ENCODE assay signal across 7 mouse cellular contexts in genomic region chr9:106369801-106370485, GRCm38 (mm10). TPM values are rescaled to one million over a fixed set of nuclear protein-coding genes. Genes with fewer than 3 reads are reported as not detected.
DNase-seq lines count a peak whose midpoint lies in the region; ATAC-seq and TF ChIP-seq lines count a peak whose summit lies in the region.

No protein-coding gene starts in this region.

- no peak for ATAC-seq in heart, embryonic 16.5 days (replicated peaks; ENCODE audit: extremely low read depth, insufficient read depth, low FRiP score)
- no peak for ATAC-seq in limb, embryonic 11.5 days (ENCODE audit: insufficient number of reproducible peaks, low FRiP score, low TSS enrichment, low read depth)
- no peak for ATAC-seq in neural tube, embryonic 11.5 days (ENCODE audit: insufficient read depth, low FRiP score, low TSS enrichment)
- ATAC-seq in megakaryocyte progenitor cell, adult 5-6 weeks (replicated peaks; ENCODE audit: poor library complexity), result no peak

- no peaks in the 10 kb centered on the region for H3K9me3 ChIP-seq in heart, embryonic 16.5 days (replicated peaks; ENCODE audit: control insufficient read depth, low read length)
- H3K9me3 ChIP-seq in limb, embryonic 11.5 days (ENCODE audit: control insufficient read depth, low read length), result no peaks in the 10 kb centered on the region
- no peaks in the 10 kb centered on the region for H3K9me3 ChIP-seq in neural tube, embryonic 11.5 days (ENCODE audit: control insufficient read depth, low read length)

- 19% methylated on average over 11 of the region's 11 CpGs for WGBS in thymus, adult 2 months
- 6% methylated on average over 11 of the region's 11 CpGs for WGBS in heart, embryonic 16.5 days
- WGBS in limb, embryonic 11.5 days, result 7% methylated on average over 11 of the region's 11 CpGs
- 7% methylated on average over 11 of the region's 11 CpGs for WGBS in neural tube, embryonic 11.5 days

- peaks cover 50% of the 10 kb centered on the region for H3K4me1 ChIP-seq in thymus, adult 2 months (replicated peaks; ENCODE audit: control insufficient read depth, insufficient read depth, low read length)
- peaks cover 32% of the 10 kb centered on the region for H3K4me1 ChIP-seq in heart, embryonic 16.5 days (ENCODE audit: control insufficient read depth, insufficient read depth, low read length)
- H3K4me1 ChIP-seq in limb, embryonic 11.5 days (ENCODE audit: control insufficient read depth, insufficient read depth, low read length), result peaks cover 43% of the 10 kb centered on the region
- peaks cover 31% of the 10 kb centered on the region for H3K4me1 ChIP-seq in neural tube, embryonic 11.5 days (ENCODE audit: control insufficient read depth, insufficient read depth, low read length)

- no peaks in the 10 kb centered on the region for H3K27me3 ChIP-seq in thymus, adult 2 months (ENCODE audit: control insufficient read depth, insufficient read depth, low read length)
- no peaks in the 10 kb centered on the region for H3K27me3 ChIP-seq in heart, embryonic 16.5 days (ENCODE audit: control insufficient read depth, insufficient read depth, low read length)
- H3K27me3 ChIP-seq in limb, embryonic 11.5 days (ENCODE audit: control insufficient read depth, insufficient read depth, low read length), result no peaks in the 10 kb centered on the region
- H3K27me3 ChIP-seq in neural tube, embryonic 11.5 days (ENCODE audit: control insufficient read depth, insufficient read depth, low read length), result no peaks in the 10 kb centered on the region

- peak overlapping the region; percentile 75 for H3K4me3 ChIP-seq in thymus, adult 2 months (ENCODE audit: control insufficient read depth, insufficient read depth, low read length)
- peak overlapping the region; percentile 72 for H3K4me3 ChIP-seq in heart, embryonic 16.5 days (ENCODE audit: low read length)
- peak overlapping the region; percentile 81 for H3K4me3 ChIP-seq in limb, embryonic 11.5 days (ENCODE audit: low read depth, low read length)
- peak overlapping the region; percentile 89 for H3K4me3 ChIP-seq in neural tube, embryonic 11.5 days (ENCODE audit: low read depth, low read length)

- peak overlapping the region; percentile 91 for H3K9ac ChIP-seq in heart, embryonic 16.5 days (ENCODE audit: low read length)
- peak overlapping the region; percentile 97 for H3K9ac ChIP-seq in limb, embryonic 11.5 days (ENCODE audit: low read length)
- H3K9ac ChIP-seq in neural tube, embryonic 11.5 days (ENCODE audit: low read length), result peak overlapping the region; percentile 87

- peak overlapping the region; percentile 99 for H3K4me2 ChIP-seq in heart, embryonic 16.5 days (ENCODE audit: low read depth, low read length)
- H3K4me2 ChIP-seq in limb, embryonic 11.5 days (ENCODE audit: low read depth, severe bottlenecking), result peak overlapping the region; percentile 87
- peak overlapping the region; percentile 83 for H3K4me2 ChIP-seq in neural tube, embryonic 11.5 days (ENCODE audit: low read depth)

- no peak for DNase-seq in thymus, adult 2 months
- no peak for DNase-seq in thymus, adult 18-20 months
- DNase-seq in embryo, embryonic 10.5 days (ENCODE audit: low spot score), result peak; percentile 59
- DNase-seq in limb, embryonic 11.5 days (ENCODE audit: low spot score), result peak; percentile 74
- no peak for DNase-seq in neural tube, embryonic 11.5 days (ENCODE audit: low spot score)

- TF ChIP-seq CTCF in thymus, adult 2 months (IDR thresholded peaks at IDR 0.05; ENCODE audit: borderline replicate concordance, control insufficient read depth, extremely low read depth, insufficient read depth, low read length, poor library complexity), result no peak

- H3K27ac ChIP-seq in thymus, adult 2 months (ENCODE audit: control insufficient read depth, insufficient read depth, low read length), result no peak overlapping the region
- peak overlapping the region; percentile 96 for H3K27ac ChIP-seq in heart, embryonic 16.5 days (ENCODE audit: low read length)
- H3K27ac ChIP-seq in limb, embryonic 11.5 days (replicated peaks; ENCODE audit: low read depth, low read length), result peak overlapping the region; percentile 98
- H3K27ac ChIP-seq in neural tube, embryonic 11.5 days (ENCODE audit: low read depth, low read length), result no peak overlapping the region

- no peak for TF ChIP-seq POLR2A in thymus, adult 2 months (IDR thresholded peaks at IDR 0.05; ENCODE audit: control insufficient read depth, extremely low read depth, insufficient read depth, low read length, poor library complexity)

- peaks cover 5% of the 10 kb centered on the region; the same call in 1 of the 2 replicates for H3K36me3 ChIP-seq in thymus, adult 2 months (ENCODE audit: control insufficient read depth, insufficient read depth, low read length)
- peaks cover 23% of the 10 kb centered on the region for H3K36me3 ChIP-seq in heart, embryonic 16.5 days (ENCODE audit: control insufficient read depth, insufficient read depth)
- peaks cover 25% of the 10 kb centered on the region for H3K36me3 ChIP-seq in limb, embryonic 11.5 days (ENCODE audit: control insufficient read depth, insufficient read depth, low read length)
- peaks cover 10% of the 10 kb centered on the region for H3K36me3 ChIP-seq in neural tube, embryonic 11.5 days (ENCODE audit: control insufficient read depth, insufficient read depth, low read length)

RNA-seq across cellular contexts. Expression of gene Dusp7, which starts 1.5 kb away (rescaled TPM):
- polyA plus RNA-seq in thymus, adult 2 months (2012; rRNA removed), result 75.3 and 86.0 TPM in 2 replicates
- polyA plus RNA-seq in heart, embryonic 16.5 days (2015; fragmentation: Nextera tagmentation; extraction: Ambion mirVana), result 7.9 and 10.2 TPM in 2 replicates
- 63.4 and 67.4 TPM in 2 replicates for polyA plus RNA-seq in limb, embryonic 11.5 days (2014; fragmentation: Nextera tagmentation; extraction: Ambion mirVana)
- polyA plus RNA-seq in neural tube, embryonic 11.5 days (2014; fragmentation: Nextera tagmentation; extraction: Ambion mirVana), result 28.1 and 28.7 TPM in 2 replicates
- total RNA-seq in megakaryocyte progenitor cell, adult 5-6 weeks (2015), result 31.6 and 41.9 TPM in 2 replicates
- 10.8 and 15.0 TPM in 2 replicates for total RNA-seq in megakaryocyte progenitor cell, adult 5-6 weeks (2017)

RNA-seq across cellular contexts. Expression of gene Rpl29, which starts 59.3 kb away (rescaled TPM):
- 524 and 548 TPM in 2 replicates for polyA plus RNA-seq in thymus, adult 2 months (2012; rRNA removed)
- polyA plus RNA-seq in heart, embryonic 16.5 days (2015; fragmentation: Nextera tagmentation; extraction: Ambion mirVana), result 476 and 565 TPM in 2 replicates
- polyA plus RNA-seq in limb, embryonic 11.5 days (2014; fragmentation: Nextera tagmentation; extraction: Ambion mirVana), result 1,049 and 1,075 TPM in 2 replicates
- polyA plus RNA-seq in neural tube, embryonic 11.5 days (2014; fragmentation: Nextera tagmentation; extraction: Ambion mirVana), result 844 and 856 TPM in 2 replicates
- 3,403 and 3,618 TPM in 2 replicates for total RNA-seq in megakaryocyte progenitor cell, adult 5-6 weeks (2015)
- 1,606 and 1,752 TPM in 2 replicates for total RNA-seq in megakaryocyte progenitor cell, adult 5-6 weeks (2017)

Comparison
In these comparisons a context has a peak if more than half of its experiments do, and no peak if none do; other contexts are left out.
1. DNase-seq: peak in embryo, embryonic 10.5 days (single experiment) and limb, embryonic 11.5 days (single experiment); none in thymus, adult 2 months (single experiment), thymus, adult 18-20 months (0 of 2) and neural tube, embryonic 11.5 days (single experiment).
2. H3K27ac ChIP-seq: peak in heart, embryonic 16.5 days (single experiment) and limb, embryonic 11.5 days (single experiment); none in thymus, adult 2 months (single experiment) and neural tube, embryonic 11.5 days (single experiment).
3. Peak in every context shown above with its lines, with median percentiles within 50 percentile points of each other: H3K4me3 ChIP-seq, H3K4me2 ChIP-seq and H3K9ac ChIP-seq.